Mouse (Mus musculus) heart, adult 8-10 months (tissue): ENCODE data around the gene 4932429P05Rik. TPM values are rescaled to one million over a fixed set of nuclear protein-coding genes. Genes with fewer than 3 reads are reported as not detected.

Experiments used
- DNase-seq: peaks from one replicate; pipeline ENCODE4 v3.0.0; 2022; ENCODE audit warnings: low spot score
- total RNA-seq, 4 experiments: library from RNA; stranded (reverse); gene quantifications; 2 replicates each; pipeline ENCODE4 v1.2.4; 2022

Gene 4932429P05Rik
- total RNA-seq, result not detected

- DNase-seq, result no peak
These were observed at the start of gene 4932429P05Rik for GRCm38 (mm10) chrX:89751968-89752367. 4932429P05Rik (plus strand) TSS chrX:89752268.

Other genes with a start within 250 kb of the 4932429P05Rik start
- gene 4930415L06Rik, start 180.6 kb downstream of the 4932429P05Rik start, total RNA-seq, result not detected